Mouse (Mus musculus): ENCODE data around the gene Fam207a.

DNA sequence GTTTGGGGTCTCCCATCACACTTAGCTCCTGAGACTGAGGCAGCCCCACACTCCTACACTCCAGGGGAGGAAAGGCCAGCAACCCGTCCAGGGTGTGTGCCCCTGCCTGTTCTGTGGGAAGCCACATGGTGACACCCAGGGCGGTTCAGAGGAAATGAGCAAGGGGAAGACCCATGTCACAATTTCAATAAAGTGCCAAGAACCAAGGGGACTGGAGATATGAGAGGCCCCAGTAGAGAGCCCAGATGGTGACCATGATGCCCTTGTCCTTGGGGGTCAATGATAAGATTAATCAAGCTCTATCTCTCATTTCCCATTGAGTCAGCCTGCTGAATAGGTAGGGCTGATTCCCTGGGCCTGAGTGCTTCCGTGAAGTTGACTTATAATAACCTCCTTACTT lies 3.6 kb upstream of the Fam207a start:
- TF ChIP-seq MAZ (IDR thresholded peaks at IDR 0.05; ENCODE audit: low read depth, low read length) (no peak), TBP (IDR thresholded peaks at IDR 0.05; ENCODE audit: low read depth, low read length) (no peak), CTCF (IDR thresholded peaks at IDR 0.05 in 2 of 3, conservative IDR thresholded peaks at IDR 0.05 in 1 of 3; ENCODE audit: control insufficient read depth in 1 of 3, insufficient read depth in 1 of 3, low read depth in 2 of 3, low read length in 3 of 3, poor library complexity in 1 of 3, severe bottlenecking in 1 of 3) (no peak)

Measured in MEL (cell line).